Mouse (Mus musculus) embryonic facial prominence, embryonic 11.5 days (tissue): ENCODE measurements around the gene Ly6g5b. TPM values are rescaled to one million over a fixed set of nuclear protein-coding genes. Genes with fewer than 3 reads are reported as not detected.
A peak's percentile ranks its signal among the peaks of the same experiment; 100 is the strongest.

Experiments
- ATAC-seq: fragments of 200-750 bp; cut with Nextera tagmentation; replicated peaks from 2 replicates; pipeline ENCODE4 v1.8.0; 2017; ENCODE audit warnings: low read depth; ENCODE audit not compliant: insufficient number of reproducible peaks, low FRiP score, low TSS enrichment
- DNase-seq: peaks from one replicate; pipeline ENCODE4 v3.0.0-alpha.2; 2015; ENCODE audit warnings: low spot score
- H3K27ac ChIP-seq: fragments of 300-500 bp; sonication (generic); replicated peaks from 2 replicates; pipeline ENCODE4 v1.5.1; 2014; ENCODE audit warnings: mild to moderate bottlenecking, low read depth, low read length, control low read depth
- H3K27me3 ChIP-seq: fragments of 300-500 bp; sonication (generic); 2 replicates; pipeline ENCODE4 v1.6.1; 2014; ENCODE audit warnings: mild to moderate bottlenecking, low read length, moderate library complexity, mixed read lengths; ENCODE audit not compliant: control insufficient read depth, insufficient read depth
- H3K36me3 ChIP-seq: fragments of 300-500 bp; sonication (generic); replicated peaks from 2 replicates; pipeline ENCODE4 v1.6.1; 2014; ENCODE audit warnings: low read depth, mild to moderate bottlenecking, low read length, moderate library complexity, mixed read lengths; ENCODE audit not compliant: control insufficient read depth, insufficient read depth
- H3K4me1 ChIP-seq: fragments of 300-500 bp; sonication (generic); 2 replicates; pipeline ENCODE4 v1.6.1; 2014; ENCODE audit warnings: low read length, mixed read lengths; ENCODE audit not compliant: control insufficient read depth, insufficient read depth
- H3K4me2 ChIP-seq: fragments of 300-500 bp; sonication (generic); 2 replicates; pipeline ENCODE4 v1.6.1; 2014; ENCODE audit warnings: low read depth, mild to moderate bottlenecking, control low read depth, low read length, moderate library complexity
- H3K4me3 ChIP-seq: fragments of 300-500 bp; sonication (generic); 2 replicates; pipeline ENCODE4 v1.5.1; 2014; ENCODE audit warnings: low read depth, low read length, control low read depth
- H3K9ac ChIP-seq: fragments of 300-500 bp; sonication (generic); replicated peaks from 2 replicates; pipeline ENCODE4 v1.6.1; 2014; ENCODE audit warnings: mild to moderate bottlenecking, control low read depth, low read length
- H3K9me3 ChIP-seq: fragments of 300-500 bp; sonication (generic); replicated peaks from 2 replicates; pipeline ENCODE4 v1.6.1; 2016; ENCODE audit warnings: mild to moderate bottlenecking, low read length, inconsistent platforms, mixed read lengths; ENCODE audit not compliant: control insufficient read depth
- WGBS: fragments of 180-500 bp; shearing (Covaris S2); extraction: QIAGEN DNeasy Blood & Tissue Kit; methylation state at CpG from one replicate; pipeline ENCODE4 v1.1.7; 2014; 5-methylcytosine and 5-hydroxymethylcytosine counted together
- polyA plus RNA-seq: library from polyadenylated mRNA; unstranded; fragments of >200 nt; fragmentation: Nextera tagmentation; extraction: Ambion mirVana; gene quantifications from 2 replicates; pipeline ENCODE4 v1.2.1, GENCODE M21; 2014

The Ly6g5b gene
- 0.53 and 1.1 TPM in 2 replicates for polyA plus RNA-seq

- H3K36me3 ChIP-seq, result peaks cover 15% of the 10 kb centered on the region
- no peaks in the 10 kb centered on the region for H3K27me3 ChIP-seq
Observed at GRCm38 (mm10) chr17:35115046-35116019, at the start of gene Ly6g5b. TSS of gene Ly6g5b (minus strand) at chr17:35115428.

GRCm38 (mm10) chr17:35164218-35164567 lies 49.0 kb upstream of the Ly6g5b start:
- Histone ChIP-seq H3K4me1 (peaks cover 2% of the 10 kb centered on the region; the same call in 1 of the 2 replicates), H3K9me3 (no peaks in the 10 kb centered on the region), H3K9ac (peak overlapping the region; percentile 99), H3K27ac (peak overlapping the region; percentile 93), H3K4me2 (peak overlapping the region; percentile 96), H3K36me3 (peaks cover 21% of the 10 kb centered on the region), H3K27me3 (no peaks in the 10 kb centered on the region), H3K4me3 (peak overlapping the region; percentile 91)
- under 1% methylated on average over 20 of the region's 28 CpGs for WGBS
- DNase-seq (no peak), ATAC-seq (no peak; the same call in 1 of the 2 replicates)

More at GRCm38 (mm10) chr17:35115046-35116019, at the start of gene Ly6g5b:
- H3K27ac ChIP-seq, result no peak within 1 kb of the TSS
- no peak within 1 kb of the TSS for H3K4me2 ChIP-seq
- no peak within 1 kb of the TSS for H3K4me3 ChIP-seq
- ATAC-seq (no peak), DNase-seq (peak; percentile 30)
- WGBS, result 84% methylated on average over 8 of the region's 8 CpGs
- H3K9me3 ChIP-seq, result no peaks in the 10 kb centered on the region
- H3K9ac ChIP-seq, result no peak within 1 kb of the TSS
- peaks cover 2% of the 10 kb centered on the region; the same call in 1 of the 2 replicates for H3K4me1 ChIP-seq

- 19% methylated on average over 8 of the region's 8 CpGs for WGBS
- Histone ChIP-seq H3K36me3 (peaks cover 27% of the 10 kb centered on the region), H3K4me3 (peak overlapping the region; percentile 91), H3K27me3 (no peaks in the 10 kb centered on the region), H3K9me3 (no peaks in the 10 kb centered on the region), H3K27ac (peak overlapping the region; percentile 93; the same call in 1 of the 2 replicates), H3K4me1 (peaks cover 2% of the 10 kb centered on the region; the same call in 1 of the 2 replicates), H3K9ac (peak overlapping the region; percentile 99), H3K4me2 (peak overlapping the region; percentile 96)
- no peak for ATAC-seq
- no peak for DNase-seq
Observed at GRCm38 (mm10) chr17:35163326-35164081, 48.3 kb upstream of the Ly6g5b start.

GRCm38 (mm10) chr17:35162730-35163129 lies 47.5 kb upstream of the Ly6g5b start:
- H3K27ac ChIP-seq, result no peak overlapping the region
- H3K9ac ChIP-seq, result peak overlapping the region; percentile 99
- WGBS, result 61% methylated on average over 12 of the region's 12 CpGs
- peaks cover 2% of the 10 kb centered on the region; the same call in 1 of the 2 replicates for H3K4me1 ChIP-seq
- no peaks in the 10 kb centered on the region for H3K9me3 ChIP-seq
- no peak for DNase-seq
- H3K4me3 ChIP-seq, result peak overlapping the region; percentile 91
- H3K4me2 ChIP-seq, result peak overlapping the region; percentile 96
- no peaks in the 10 kb centered on the region for H3K27me3 ChIP-seq
- peaks cover 35% of the 10 kb centered on the region for H3K36me3 ChIP-seq
- no peak for ATAC-seq

GRCm38 (mm10) chr17:35162121-35162520 lies 46.9 kb upstream of the Ly6g5b start:
- peak overlapping the region; percentile 96 for H3K4me2 ChIP-seq
- no peak for DNase-seq
- 75% methylated on average over 14 of the region's 14 CpGs for WGBS
- no peaks in the 10 kb centered on the region for H3K27me3 ChIP-seq
- H3K4me3 ChIP-seq, result peak overlapping the region; percentile 91
- H3K9me3 ChIP-seq, result no peaks in the 10 kb centered on the region
- peak overlapping the region; percentile 99; the same call in 1 of the 2 replicates for H3K9ac ChIP-seq
- H3K27ac ChIP-seq, result no peak overlapping the region
- H3K4me1 ChIP-seq, result peaks cover 2% of the 10 kb centered on the region; the same call in 1 of the 2 replicates
- ATAC-seq, result no peak
- H3K36me3 ChIP-seq, result peaks cover 41% of the 10 kb centered on the region

DNA sequence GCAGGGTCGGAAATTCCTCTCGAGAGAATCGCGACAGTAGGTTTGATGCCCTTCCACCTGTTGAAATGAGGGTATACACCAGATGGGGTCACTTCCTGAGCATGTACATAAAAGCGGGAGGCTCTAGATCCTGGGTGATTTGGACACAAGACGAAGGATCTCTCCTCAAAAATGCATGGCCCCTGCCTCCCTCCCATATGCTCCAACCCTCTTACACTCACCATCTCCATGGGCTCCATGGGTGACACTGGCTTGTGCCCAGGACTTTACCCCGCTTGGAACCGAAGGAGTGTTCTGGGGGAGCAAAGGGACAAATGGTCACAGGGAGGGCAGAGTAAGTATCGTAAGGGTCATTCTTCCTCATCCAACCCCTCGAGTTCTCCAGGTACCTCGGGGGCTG lies 46.2 kb upstream of the Ly6g5b start:
- peaks cover 2% of the 10 kb centered on the region; the same call in 1 of the 2 replicates for H3K4me1 ChIP-seq
- H3K27ac ChIP-seq, result no peak overlapping the region
- 88% methylated on average over 11 of the region's 11 CpGs for WGBS
- ATAC-seq (no peak), DNase-seq (no peak)
- no peak overlapping the region for H3K4me2 ChIP-seq
- no peak overlapping the region for H3K9ac ChIP-seq
- peaks cover 48% of the 10 kb centered on the region for H3K36me3 ChIP-seq
- no peaks in the 10 kb centered on the region for H3K27me3 ChIP-seq
- H3K9me3 ChIP-seq, result no peaks in the 10 kb centered on the region
- no peak overlapping the region for H3K4me3 ChIP-seq

DNA sequence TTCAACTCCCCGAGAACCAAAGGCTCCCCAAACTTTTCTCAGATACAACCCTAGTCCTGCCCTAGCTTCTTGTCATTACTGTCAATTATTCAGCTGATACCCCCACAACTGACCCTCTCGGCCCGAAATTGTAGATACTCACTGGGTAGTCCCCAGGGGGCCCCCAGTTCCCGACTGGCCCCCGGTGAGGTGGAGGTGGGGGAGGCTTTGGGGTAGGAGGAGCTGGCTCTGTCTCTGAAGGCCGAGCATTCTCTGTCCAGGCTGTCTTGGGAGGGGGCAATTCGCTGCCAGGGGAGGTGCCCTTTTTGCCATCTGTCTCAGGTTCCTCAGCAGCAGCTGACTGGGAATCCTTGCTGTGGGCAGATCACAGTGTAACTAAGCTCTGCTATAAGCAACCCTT lies 44.4 kb upstream of the Ly6g5b start:
- H3K4me3 ChIP-seq, result no peak overlapping the region
- WGBS, result 89% methylated on average over 7 of the region's 7 CpGs
- peaks cover 66% of the 10 kb centered on the region for H3K36me3 ChIP-seq
- no peak for DNase-seq
- peaks cover 4% of the 10 kb centered on the region; the same call in 1 of the 2 replicates for H3K4me1 ChIP-seq
- no peaks in the 10 kb centered on the region for H3K27me3 ChIP-seq
- no peaks in the 10 kb centered on the region for H3K9me3 ChIP-seq
- H3K9ac ChIP-seq, result no peak overlapping the region
- H3K4me2 ChIP-seq, result no peak overlapping the region
- ATAC-seq, result no peak
- no peak overlapping the region for H3K27ac ChIP-seq
